Mouse (Mus musculus): ENCODE measurements around the gene Mark4.

DNA sequence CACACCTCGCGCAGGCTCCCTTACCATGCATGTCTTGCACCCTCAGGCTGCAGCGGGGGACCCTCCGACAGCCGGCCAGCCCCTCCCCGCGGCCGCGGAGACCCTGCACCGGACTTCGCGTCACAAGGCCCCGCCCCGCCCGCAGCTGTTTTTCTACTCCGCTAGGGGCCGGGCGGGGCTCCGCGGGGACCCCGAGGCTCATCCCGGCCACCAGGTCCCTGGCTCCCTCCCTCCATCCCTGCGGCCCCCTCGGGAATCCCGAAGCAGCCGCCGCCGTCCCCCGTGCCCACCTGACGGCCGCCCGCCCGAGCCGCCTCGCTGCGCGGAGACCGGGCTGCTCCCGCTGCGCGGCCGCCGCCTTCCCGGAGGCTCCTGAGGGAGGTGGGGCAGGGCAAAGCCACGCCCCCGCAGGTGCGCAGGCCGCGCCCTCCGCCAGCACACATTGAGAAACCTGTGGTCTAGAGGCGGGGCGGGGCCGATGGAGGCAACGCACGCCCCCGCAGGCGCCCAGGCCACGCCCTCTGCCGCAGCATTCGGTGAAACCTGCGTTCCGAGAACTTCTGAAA is 54.8 kb downstream of the Mark4 start, which contains the start of gene Klc3:
- TF ChIP-seq POLR2A (IDR thresholded peaks at IDR 0.05; ENCODE audit: low read depth, low read length) (no peak), CTCF (IDR thresholded peaks at IDR 0.05; ENCODE audit: extremely low read depth, insufficient read depth, insufficient read length, insufficient replicate concordance) (no peak)

Data from spleen, adult 2 months (tissue).